Mouse (Mus musculus): ENCODE data around the gene Rnf208. TPM values are rescaled to one million over a fixed set of nuclear protein-coding genes. Genes with fewer than 3 reads are reported as not detected.

The Rnf208 gene
- polyA plus RNA-seq, 1 experiment from 2014 or later, result 26.9 TPM

DNA sequence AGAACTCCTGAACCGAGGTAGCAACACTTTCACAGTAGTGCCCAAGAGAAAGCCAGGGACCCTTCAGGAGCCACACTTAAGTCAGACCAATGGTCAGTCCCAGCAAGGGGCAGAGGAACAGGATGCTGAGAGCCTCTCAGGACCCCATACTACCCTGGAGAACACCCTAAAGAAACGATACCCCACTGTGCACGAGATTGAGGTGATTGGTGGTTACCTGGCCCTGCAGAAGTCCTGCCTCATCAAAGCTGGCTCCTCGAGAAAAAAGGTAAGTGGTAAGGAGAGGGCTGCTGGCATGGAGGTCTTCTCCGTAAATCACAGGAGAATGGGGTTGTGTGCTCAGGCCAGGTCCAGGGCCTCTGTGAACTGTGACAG lies 22.2 kb downstream of the Rnf208 start:
- no peak overlapping the region for H3K9ac ChIP-seq (ENCODE audit: low read length)
- no peaks in the 10 kb centered on the region for H3K9me3 ChIP-seq (ENCODE audit: control insufficient read depth, low read length)
- DNase-seq (ENCODE audit: low spot score, missing footprints), result peak; percentile 53
- H3K4me2 ChIP-seq, result no peak overlapping the region
- H3K36me3 ChIP-seq (ENCODE audit: control insufficient read depth, insufficient read depth, low read length), result peaks cover under 1% of the 10 kb centered on the region; the same call in 1 of the 2 replicates
- no peak overlapping the region for H3K4me3 ChIP-seq (ENCODE audit: low read depth, low read length)
- peaks cover 12% of the 10 kb centered on the region for H3K4me1 ChIP-seq (ENCODE audit: control insufficient read depth, insufficient read depth, low read length)
- 77% methylated on average over 5 of the region's 5 CpGs for WGBS
- ATAC-seq (ENCODE audit: low FRiP score), result no peak
- peaks cover 19% of the 10 kb centered on the region for H3K27me3 ChIP-seq (ENCODE audit: control insufficient read depth, insufficient read depth, low read length)
- H3K27ac ChIP-seq (ENCODE audit: low read depth, low read length), result no peak overlapping the region

- 78% methylated on average over 3 of the region's 3 CpGs for WGBS
- H3K9ac ChIP-seq (ENCODE audit: low read length), result no peak overlapping the region
- peaks cover 19% of the 10 kb centered on the region for H3K27me3 ChIP-seq (ENCODE audit: control insufficient read depth, insufficient read depth, low read length)
- H3K9me3 ChIP-seq (ENCODE audit: control insufficient read depth, low read length), result no peaks in the 10 kb centered on the region
- no peak overlapping the region for H3K4me3 ChIP-seq (ENCODE audit: low read depth, low read length)
- peaks cover 2% of the 10 kb centered on the region; the same call in 1 of the 2 replicates for H3K36me3 ChIP-seq (ENCODE audit: control insufficient read depth, insufficient read depth, low read length)
- ATAC-seq (ENCODE audit: low FRiP score), result no peak
- H3K27ac ChIP-seq (ENCODE audit: low read depth, low read length), result no peak overlapping the region
- H3K4me2 ChIP-seq, result no peak overlapping the region
- DNase-seq (ENCODE audit: low spot score, missing footprints), result peak; percentile 54
- H3K4me1 ChIP-seq (ENCODE audit: control insufficient read depth, insufficient read depth, low read length), result peaks cover 12% of the 10 kb centered on the region
Observed at GRCm38 (mm10) chr2:25264851-25265250, 22.8 kb downstream of the Rnf208 start.

GRCm38 (mm10) chr2:25265897-25266656 lies 24.0 kb downstream of the Rnf208 start:
- H3K4me2 ChIP-seq, result no peak overlapping the region
- peaks cover 16% of the 10 kb centered on the region for H3K4me1 ChIP-seq (ENCODE audit: control insufficient read depth, insufficient read depth, low read length)
- DNase-seq (ENCODE audit: low spot score, missing footprints) (peak; percentile 56), ATAC-seq (ENCODE audit: low FRiP score) (no peak)
- peaks cover 19% of the 10 kb centered on the region for H3K27me3 ChIP-seq (ENCODE audit: control insufficient read depth, insufficient read depth, low read length)
- WGBS, result 76% methylated on average over 6 of the region's 6 CpGs
- H3K36me3 ChIP-seq (ENCODE audit: control insufficient read depth, insufficient read depth, low read length), result peaks cover 2% of the 10 kb centered on the region; the same call in 1 of the 2 replicates
- H3K9me3 ChIP-seq (ENCODE audit: control insufficient read depth, low read length), result no peaks in the 10 kb centered on the region
- no peak overlapping the region for H3K27ac ChIP-seq (ENCODE audit: low read depth, low read length)
- H3K4me3 ChIP-seq (ENCODE audit: low read depth, low read length), result no peak overlapping the region
- 0 out of 2 replicates have a peak overlapping the region, but pooled peaks have one; percentile 13 for H3K9ac ChIP-seq (ENCODE audit: low read length)

DNA sequence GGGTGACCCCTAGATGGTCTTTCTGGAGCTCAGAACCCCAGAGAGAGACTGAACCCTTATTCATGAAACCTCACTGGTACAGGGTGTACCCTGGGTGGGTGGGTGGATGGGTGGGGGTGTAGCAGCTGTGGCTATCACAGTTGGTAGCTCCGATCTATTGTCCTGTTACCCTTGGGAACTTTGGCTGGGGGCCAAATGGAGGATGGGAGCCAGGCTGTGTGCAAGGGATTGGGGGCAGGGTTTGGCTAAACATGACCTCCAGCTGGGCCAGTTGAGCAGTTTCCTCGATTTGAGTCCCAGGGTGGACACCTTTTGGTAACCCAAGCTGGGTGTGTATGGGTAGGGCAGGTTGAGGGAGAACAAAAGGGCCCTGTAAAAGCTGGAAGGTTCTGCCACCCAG lies 24.7 kb downstream of the Rnf208 start:
- Histone ChIP-seq H3K27me3 (ENCODE audit: control insufficient read depth, insufficient read depth, low read length) (peaks cover 19% of the 10 kb centered on the region), H3K36me3 (ENCODE audit: control insufficient read depth, insufficient read depth, low read length) (peaks cover 2% of the 10 kb centered on the region; the same call in 1 of the 2 replicates), H3K4me1 (ENCODE audit: control insufficient read depth, insufficient read depth, low read length) (peaks cover 23% of the 10 kb centered on the region), H3K9ac (ENCODE audit: low read length) (0 out of 2 replicates have a peak overlapping the region, but pooled peaks have one; percentile 13), H3K4me3 (ENCODE audit: low read depth, low read length) (no peak overlapping the region), H3K9me3 (ENCODE audit: control insufficient read depth, low read length) (no peaks in the 10 kb centered on the region), H3K4me2 (no peak overlapping the region), H3K27ac (ENCODE audit: low read depth, low read length) (no peak overlapping the region)
- WGBS, result 61% methylated on average over 2 of the region's 2 CpGs
- DNase-seq (ENCODE audit: low spot score, missing footprints) (peak; percentile 60), ATAC-seq (ENCODE audit: low FRiP score) (no peak)

GRCm38 (mm10) chr2:25267241-25267640 lies 25.2 kb downstream of the Rnf208 start:
- Histone ChIP-seq H3K9me3 (ENCODE audit: control insufficient read depth, low read length) (no peaks in the 10 kb centered on the region), H3K27me3 (ENCODE audit: control insufficient read depth, insufficient read depth, low read length) (peaks cover 19% of the 10 kb centered on the region), H3K36me3 (ENCODE audit: control insufficient read depth, insufficient read depth, low read length) (peaks cover 2% of the 10 kb centered on the region; the same call in 1 of the 2 replicates), H3K27ac (ENCODE audit: low read depth, low read length) (no peak overlapping the region), H3K4me1 (ENCODE audit: control insufficient read depth, insufficient read depth, low read length) (peaks cover 23% of the 10 kb centered on the region), H3K4me3 (ENCODE audit: low read depth, low read length) (no peak overlapping the region), H3K9ac (ENCODE audit: low read length) (no peak overlapping the region), H3K4me2 (no peak overlapping the region)
- ATAC-seq (ENCODE audit: low FRiP score) (no peak), DNase-seq (ENCODE audit: low spot score, missing footprints) (no peak)

- Histone ChIP-seq H3K27me3 (ENCODE audit: control insufficient read depth, insufficient read depth, low read length) (peaks cover 19% of the 10 kb centered on the region), H3K36me3 (ENCODE audit: control insufficient read depth, insufficient read depth, low read length) (peaks cover 2% of the 10 kb centered on the region; the same call in 1 of the 2 replicates), H3K9me3 (ENCODE audit: control insufficient read depth, low read length) (no peaks in the 10 kb centered on the region), H3K27ac (ENCODE audit: low read depth, low read length) (no peak overlapping the region), H3K9ac (ENCODE audit: low read length) (no peak overlapping the region), H3K4me3 (ENCODE audit: low read depth, low read length) (no peak overlapping the region), H3K4me1 (ENCODE audit: control insufficient read depth, insufficient read depth, low read length) (peaks cover 24% of the 10 kb centered on the region), H3K4me2 (no peak overlapping the region)
- DNase-seq (ENCODE audit: low spot score, missing footprints), result peak; percentile 17
- 75% methylated on average over 4 of the region's 4 CpGs for WGBS
- ATAC-seq (ENCODE audit: low FRiP score), result no peak
Observed at GRCm38 (mm10) chr2:25267746-25268309, 25.8 kb downstream of the Rnf208 start.

- Histone ChIP-seq H3K4me2 (peak within 1 kb of the TSS; percentile 97), H3K27ac (ENCODE audit: low read depth, low read length) (peak within 1 kb of the TSS; percentile 59; the same call in 1 of the 2 replicates), H3K36me3 (ENCODE audit: control insufficient read depth, insufficient read depth, low read length) (peaks cover 14% of the 10 kb centered on the region), H3K9me3 (ENCODE audit: control insufficient read depth, low read length) (no peaks in the 10 kb centered on the region), H3K4me1 (ENCODE audit: control insufficient read depth, insufficient read depth, low read length) (peaks cover 20% of the 10 kb centered on the region), H3K9ac (ENCODE audit: low read length) (peak within 1 kb of the TSS; percentile 91), H3K27me3 (ENCODE audit: control insufficient read depth, insufficient read depth, low read length) (no peaks in the 10 kb centered on the region), H3K4me3 (ENCODE audit: low read depth, low read length) (peak within 1 kb of the TSS; percentile 83)
- DNase-seq (ENCODE audit: low spot score, missing footprints) (peak; percentile 100), ATAC-seq (ENCODE audit: low FRiP score) (peak; percentile 97)
- under 1% methylated on average over 55 of the region's 55 CpGs for WGBS
Observed at GRCm38 (mm10) chr2:25271827-25272511, 29.9 kb downstream of the Rnf208 start, which contains the start of the genes Ssna1 and Anapc2. Ssna1 (minus strand) TSS chr2:25272438. Anapc2 (plus strand) TSS chr2:25272478.

GRCm38 (mm10) chr2:25272515-25272914 lies 30.5 kb downstream of the Rnf208 start:
- peaks cover 20% of the 10 kb centered on the region for H3K4me1 ChIP-seq (ENCODE audit: control insufficient read depth, insufficient read depth, low read length)
- DNase-seq (ENCODE audit: low spot score, missing footprints) (no peak), ATAC-seq (ENCODE audit: low FRiP score) (peak; percentile 71)
- under 1% methylated on average over 26 of the region's 29 CpGs for WGBS
- H3K4me3 ChIP-seq (ENCODE audit: low read depth, low read length), result peak overlapping the region; percentile 83
- no peak overlapping the region for H3K27ac ChIP-seq (ENCODE audit: low read depth, low read length)
- H3K9me3 ChIP-seq (ENCODE audit: control insufficient read depth, low read length), result no peaks in the 10 kb centered on the region
- H3K36me3 ChIP-seq (ENCODE audit: control insufficient read depth, insufficient read depth, low read length), result peaks cover 14% of the 10 kb centered on the region
- H3K4me2 ChIP-seq, result peak overlapping the region; percentile 70
- H3K27me3 ChIP-seq (ENCODE audit: control insufficient read depth, insufficient read depth, low read length), result no peaks in the 10 kb centered on the region
- peak overlapping the region; percentile 91 for H3K9ac ChIP-seq (ENCODE audit: low read length)

Data from midbrain, embryonic 11.5 days (tissue).